ENCODE assay signal across 19 mouse cellular contexts in the genomic region with DNA sequence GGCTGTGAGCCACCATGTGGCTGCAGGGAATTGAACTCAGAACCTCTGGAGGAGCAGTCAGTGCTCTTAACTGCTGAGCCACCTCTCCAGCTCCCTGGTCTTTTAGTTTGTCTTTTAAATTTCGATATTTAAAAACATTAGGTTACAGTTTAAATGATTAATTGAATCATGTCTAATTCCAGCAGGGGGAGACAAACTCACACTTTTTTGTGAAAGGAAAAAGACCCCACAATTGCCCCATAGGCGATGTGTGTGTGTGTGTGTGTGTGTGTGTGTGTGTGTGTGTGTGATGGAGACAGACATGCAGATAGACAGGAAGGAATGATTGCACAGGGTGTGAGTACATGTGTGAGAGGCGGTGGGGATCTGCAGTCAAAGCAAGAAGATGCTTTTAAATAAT. TPM values are rescaled to one million over a fixed set of nuclear protein-coding genes. Genes with fewer than 3 reads are reported as not detected.
DNase-seq lines count a peak whose midpoint lies in the region; ATAC-seq and TF ChIP-seq lines count a peak whose summit lies in the region.
"Had no signal": no experiment of that assay in that cellular context is flagged by ENCODE, and none has a peak within 500 bp of the region (broad histone marks: within the 10 kb centered on the region; RNA-seq: fewer than 3 reads in every experiment).

No protein-coding gene starts in this region.

- ATAC-seq in lung, embryonic 14.5 days (ENCODE audit: insufficient read depth), result no peak

- no peaks in the 10 kb centered on the region for H3K27me3 ChIP-seq in heart, adult 2 months (ENCODE audit: control insufficient read depth, insufficient read depth, low read length)
- H3K27me3 ChIP-seq in lung, embryonic 14.5 days (ENCODE audit: insufficient read depth, low read length), result no peaks in the 10 kb centered on the region
- H3K27me3 ChIP-seq in E14TG2a.4 (ENCODE audit: insufficient read depth, low read length), result no peaks in the 10 kb centered on the region
- H3K27me3 ChIP-seq: embryonic facial prominence, embryonic 12.5 days; heart, embryonic 15.5 days; hindbrain, embryonic 13.5 days; neural tube, embryonic 13.5 days had no signal

- H3K4me3 ChIP-seq in heart, adult 2 months, result no peak overlapping the region
- no peak overlapping the region for H3K4me3 ChIP-seq in lung, embryonic 14.5 days (ENCODE audit: low read depth, low read length)
- H3K4me3 ChIP-seq in E14TG2a.4 (replicated peaks; ENCODE audit: low read length), result no peak overlapping the region
- H3K4me3 ChIP-seq: embryonic facial prominence, embryonic 12.5 days; heart, embryonic 15.5 days; hindbrain, embryonic 13.5 days; neural tube, embryonic 13.5 days had no signal

- no peaks in the 10 kb centered on the region for H3K9me3 ChIP-seq in lung, embryonic 14.5 days (ENCODE audit: low read depth, low read length)
- H3K9me3 ChIP-seq in E14TG2a.4 (ENCODE audit: low read length), result peaks cover 26% of the 10 kb centered on the region
- H3K9me3 ChIP-seq: embryonic facial prominence, embryonic 12.5 days; heart, embryonic 15.5 days; hindbrain, embryonic 13.5 days; neural tube, embryonic 13.5 days had no signal

- no peak overlapping the region for H3K4me2 ChIP-seq in lung, embryonic 14.5 days
- H3K4me2 ChIP-seq: embryonic facial prominence, embryonic 12.5 days; heart, embryonic 15.5 days; hindbrain, embryonic 13.5 days; neural tube, embryonic 13.5 days had no signal

- H3K9ac ChIP-seq in heart, adult 2 months (ENCODE audit: low read depth, low read length), result no peak overlapping the region
- no peak overlapping the region for H3K9ac ChIP-seq in lung, embryonic 14.5 days
- H3K9ac ChIP-seq: embryonic facial prominence, embryonic 12.5 days; heart, embryonic 15.5 days; liver, embryonic 14.5 days; neural tube, embryonic 13.5 days had no signal

- DNase-seq in heart, adult 2 months, result no peak
- DNase-seq in heart, postnatal 4 days, result no peak
- DNase-seq in lung, embryonic 14.5 days, result peak; percentile 54
- DNase-seq in lung, postnatal 25 days (ENCODE audit: low spot score), result no peak
- peak; percentile 59 for DNase-seq in retina, embryonic 14.5 days (ENCODE audit: low spot score)
- DNase-seq in c-Kit-positive CD71-positive TER-119-positive erythroid progenitor cells, embryonic 14.5 days (ENCODE audit: low spot score), result no peak
- DNase-seq: cerebellum, adult 11-12 months; kidney, adult 2 months; thymus, postnatal 25 days had no signal

- 83% methylated on average over 3 of the region's 3 CpGs for WGBS in heart, adult 2 months
- 70% methylated on average over 3 of the region's 3 CpGs for WGBS in lung, embryonic 14.5 days

- no peak for TF ChIP-seq POLR2A in heart, adult 2 months (IDR thresholded peaks at IDR 0.05; ENCODE audit: insufficient read depth, low read depth, low read length)

- peak; percentile 33; the same call in 1 of the 2 replicates for TF ChIP-seq CTCF in heart, adult 2 months (IDR thresholded peaks at IDR 0.05)
- TF ChIP-seq CTCF in lung, embryonic 14.5 days (IDR thresholded peaks at IDR 0.05; ENCODE audit: low read depth), result peak; percentile 36
- peak; percentile 31; the same call in 1 of the 2 replicates for TF ChIP-seq CTCF in E14TG2a.4 (conservative IDR thresholded peaks at IDR 0.05; ENCODE audit: low read length)

- intact Hi-C loops in heart, adult 2 months (cut with DNase I), result loop anchor here (10.0 kb wide), 1 partner anchor 303 kb away; no protein-coding TSS in a partner anchor

- H3K27ac ChIP-seq in heart, adult 2 months, result no peak overlapping the region
- H3K27ac ChIP-seq in lung, embryonic 14.5 days (ENCODE audit: low read depth), result no peak overlapping the region
- H3K27ac ChIP-seq: embryonic facial prominence, embryonic 12.5 days; heart, embryonic 15.5 days; hindbrain, embryonic 13.5 days; liver, embryonic 14.5 days; neural tube, embryonic 13.5 days had no signal

- peaks cover 2% of the 10 kb centered on the region; the same call in 1 of the 2 replicates for H3K4me1 ChIP-seq in heart, adult 2 months (ENCODE audit: control insufficient read depth, insufficient read depth, low read length)
- H3K4me1 ChIP-seq in lung, embryonic 14.5 days (ENCODE audit: insufficient read depth), result no peaks in the 10 kb centered on the region
- H3K4me1 ChIP-seq in E14TG2a.4 (replicated peaks; ENCODE audit: low read depth, low read length), result peaks cover 24% of the 10 kb centered on the region
- H3K4me1 ChIP-seq: embryonic facial prominence, embryonic 12.5 days; heart, embryonic 15.5 days had no signal

- H3K36me3 ChIP-seq in heart, adult 2 months (ENCODE audit: control insufficient read depth, insufficient read depth, low read length), result no peaks in the 10 kb centered on the region
- peaks cover 95% of the 10 kb centered on the region for H3K36me3 ChIP-seq in lung, embryonic 14.5 days (ENCODE audit: insufficient read depth)
- peaks cover 93% of the 10 kb centered on the region for H3K36me3 ChIP-seq in E14TG2a.4 (ENCODE audit: insufficient read depth, low read length)

- 0 out of 2 replicates have a peak, but pooled peaks cover 1% of the 10 kb centered on the region for H3K79me2 ChIP-seq in heart, adult 2 months (replicated peaks; ENCODE audit: control insufficient read depth, insufficient read depth, low read length)

- TF ChIP-seq EP300 in heart, adult 2 months (IDR thresholded peaks at IDR 0.05; ENCODE audit: insufficient read depth, low read depth, low read length), result no peak

RNA-seq across cellular contexts. Expression of a gene that starts 22.2 kb away (rescaled TPM):
- not detected for total RNA-seq in heart, adult 2 months (2021)
- polyA plus RNA-seq in heart, adult 2 months (2012; rRNA removed), result 0.04 TPM in 1 of 2 replicates, not detected in the other
- not detected for total RNA-seq in heart, postnatal 4 days (2021)
- polyA plus RNA-seq in lung, embryonic 14.5 days (2014; fragmentation: Nextera tagmentation; extraction: Ambion mirVana), result 0.12 TPM in 1 of 2 replicates, not detected in the other
- total RNA-seq: granulocyte monocyte progenitor cell, adult 5-6 weeks had no signal
- polyA plus RNA-seq: hindbrain, embryonic 13.5 days; large intestine, adult 2 months; liver, embryonic 14.5 days; stomach, embryonic 16.5 days had no signal

RNA-seq across cellular contexts. Expression of a gene that starts 57.6 kb away (rescaled TPM):
- not detected for total RNA-seq in heart, adult 2 months (2021)
- polyA plus RNA-seq in heart, adult 2 months (2012; rRNA removed), result not detected in 2 replicates
- not detected for total RNA-seq in heart, postnatal 4 days (2021)
- polyA plus RNA-seq in lung, embryonic 14.5 days (2014; fragmentation: Nextera tagmentation; extraction: Ambion mirVana), result 0.07 TPM in 1 of 2 replicates, not detected in the other
- total RNA-seq: granulocyte monocyte progenitor cell, adult 5-6 weeks; monocyte, adult 5-6 weeks had no signal
- polyA plus RNA-seq: heart, embryonic 15.5 days had no signal

Comparison
In these comparisons a context has a peak if more than half of its experiments do, and no peak if none do; other contexts are left out.
1. DNase-seq: peak in lung, embryonic 14.5 days (single experiment) and retina, embryonic 14.5 days (single experiment); none in heart, adult 2 months (0 of 2), heart, postnatal 4 days (single experiment), lung, postnatal 25 days (single experiment) and c-Kit-positive CD71-positive TER-119-positive erythroid progenitor cells, embryonic 14.5 days (single experiment).
2. Peak in every context shown above with its lines, with median percentiles within 50 percentile points of each other: CTCF ChIP-seq.